Mouse (Mus musculus): ENCODE data around the gene Cabp1. TPM values are rescaled to one million over a fixed set of nuclear protein-coding genes. Genes with fewer than 3 reads are reported as not detected.
A peak's percentile ranks its signal among the peaks of the same experiment; 100 is the strongest.

Gene Cabp1
- total RNA-seq, 2 experiments from 2014 or later = 319 to 335 TPM

DNA sequence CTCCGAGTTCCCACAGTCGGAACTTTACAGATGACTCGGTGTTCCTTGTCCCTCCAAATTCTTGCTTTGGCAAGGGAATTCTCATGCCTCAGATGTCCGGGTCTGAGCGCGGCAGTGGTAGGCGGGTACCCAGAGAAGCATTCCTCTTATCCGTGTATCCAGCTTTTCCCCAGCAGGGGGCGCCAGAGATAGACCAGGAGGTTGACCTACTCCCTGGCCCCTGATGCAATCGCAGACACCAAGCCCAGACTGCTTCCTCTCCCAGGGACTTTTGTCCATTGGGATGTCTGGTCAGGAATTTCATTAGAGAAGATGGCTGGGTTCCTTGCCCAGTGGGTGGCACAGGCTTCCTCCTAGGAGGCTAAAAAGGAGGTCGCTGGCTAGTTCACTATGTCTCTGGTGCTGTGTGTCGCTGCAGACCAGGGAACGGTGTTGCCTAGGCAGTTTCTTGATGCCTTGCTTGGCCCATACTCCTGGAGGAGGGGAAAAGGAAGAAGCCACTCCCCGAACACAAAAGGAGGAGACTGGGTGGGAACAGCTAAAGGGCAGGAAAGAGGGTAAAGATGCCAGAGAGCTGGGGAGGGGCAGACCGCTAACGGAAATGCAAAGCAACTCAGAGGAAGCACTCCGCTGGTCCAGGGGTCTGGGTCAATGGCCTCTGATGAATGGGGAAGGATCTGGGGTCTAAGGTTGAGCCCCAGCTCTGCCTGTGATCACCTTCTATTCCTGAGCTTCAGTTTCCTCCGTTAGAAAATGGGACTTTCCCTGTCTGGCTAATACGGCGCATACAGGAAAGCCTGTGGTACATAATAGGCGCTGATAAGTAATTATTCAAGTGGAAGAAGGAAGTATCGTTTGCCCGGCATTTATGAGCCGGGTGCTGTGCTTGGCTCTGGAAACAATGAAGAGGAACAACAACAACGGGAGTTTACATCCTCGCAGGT lies 6.7 kb downstream of the Cabp1 start:
- H3K4me3 ChIP-seq = peak overlapping the region; percentile 25; the same call in 1 of the 2 replicates
- peak overlapping the region; percentile 68 for H3K27ac ChIP-seq
- DNase-seq (ENCODE audit: extremely low spot score in 1 of 2, low spot score in 2 of 2) = peak; percentile 89 to 91
- intact Hi-C loops (cut with DNase I) = loop anchor here (1.0 to 2.0 kb wide), 3 partner anchors 44 to 63 kb away; no protein-coding TSS in a partner anchor
- TF ChIP-seq CTCF (IDR thresholded peaks at IDR 0.05) = peak; percentile 97

DNA sequence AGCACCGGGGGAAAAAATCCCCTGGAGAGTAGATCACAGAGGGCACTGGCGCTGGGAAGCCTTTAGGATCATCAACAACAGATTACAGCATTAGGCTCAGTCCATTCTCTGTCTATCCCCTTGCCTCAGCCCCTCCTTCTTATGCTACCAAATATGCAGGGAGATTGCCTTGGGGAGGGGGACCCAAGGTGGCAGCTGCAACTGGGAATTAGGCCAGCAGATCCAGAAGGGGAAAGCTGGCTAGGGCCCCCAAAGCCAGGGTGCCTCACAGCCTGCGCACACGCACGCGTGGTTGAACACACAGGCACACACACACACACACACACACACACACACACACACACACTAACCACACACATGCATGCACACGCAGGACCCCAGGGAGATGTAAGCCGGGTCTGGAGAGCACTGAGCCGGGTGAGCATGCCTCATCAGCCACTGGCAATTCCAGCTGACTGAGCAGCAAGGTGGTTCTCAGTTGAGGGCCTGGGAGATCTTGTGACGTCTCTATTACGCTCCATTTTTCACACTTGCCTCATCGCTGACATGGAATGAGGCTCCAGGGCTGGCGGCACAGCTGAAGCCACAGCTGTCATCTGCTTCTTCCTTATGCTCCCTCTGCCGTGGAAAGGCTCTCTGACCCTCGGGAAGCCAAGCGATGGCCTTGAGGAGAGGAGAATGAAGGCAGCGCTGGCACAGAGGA lies 7.7 kb downstream of the Cabp1 start:
- intact Hi-C loops (cut with DNase I) = loop anchor here (1.0 to 2.0 kb wide), 3 partner anchors 45 to 62 kb away; no protein-coding TSS in a partner anchor
- Histone ChIP-seq H3K4me3 (peak overlapping the region; percentile 25; the same call in 1 of the 2 replicates), H3K27ac (peak overlapping the region; percentile 68)
- no peak for TF ChIP-seq CTCF (IDR thresholded peaks at IDR 0.05)
- peak in 1 of 2 experiments; percentile 54 for DNase-seq (ENCODE audit: extremely low spot score in 1 of 2, low spot score in 2 of 2)

DNA sequence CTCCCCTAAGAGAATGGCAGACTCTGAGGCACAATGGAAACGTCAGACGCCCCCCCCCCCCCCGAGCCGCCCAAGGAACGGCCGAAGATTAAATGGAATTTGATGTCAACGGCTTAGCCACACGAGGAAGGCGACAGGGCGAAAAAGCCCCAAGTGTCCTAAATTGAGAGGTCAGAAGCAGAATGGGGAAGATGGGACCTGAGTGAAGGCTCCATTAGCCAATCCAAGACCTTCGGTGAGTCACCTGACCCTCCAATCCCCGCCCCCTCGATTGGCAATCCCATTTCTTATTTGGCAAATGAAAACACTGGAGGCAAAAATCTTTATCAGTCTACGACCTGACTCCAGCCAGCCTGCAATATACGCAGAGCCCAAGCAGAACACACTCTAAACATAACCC lies 9.5 kb downstream of the Cabp1 start:
- intact Hi-C loops (cut with DNase I) = no loop called here
- peak overlapping the region; percentile 9; the same call in 1 of the 2 replicates for H3K27ac ChIP-seq
- DNase-seq (ENCODE audit: extremely low spot score in 1 of 2, low spot score in 2 of 2) = peak in 1 of 2 experiments; percentile 46
- H3K4me3 ChIP-seq = peak overlapping the region; percentile 30
- TF ChIP-seq CTCF (IDR thresholded peaks at IDR 0.05) = no peak

DNA sequence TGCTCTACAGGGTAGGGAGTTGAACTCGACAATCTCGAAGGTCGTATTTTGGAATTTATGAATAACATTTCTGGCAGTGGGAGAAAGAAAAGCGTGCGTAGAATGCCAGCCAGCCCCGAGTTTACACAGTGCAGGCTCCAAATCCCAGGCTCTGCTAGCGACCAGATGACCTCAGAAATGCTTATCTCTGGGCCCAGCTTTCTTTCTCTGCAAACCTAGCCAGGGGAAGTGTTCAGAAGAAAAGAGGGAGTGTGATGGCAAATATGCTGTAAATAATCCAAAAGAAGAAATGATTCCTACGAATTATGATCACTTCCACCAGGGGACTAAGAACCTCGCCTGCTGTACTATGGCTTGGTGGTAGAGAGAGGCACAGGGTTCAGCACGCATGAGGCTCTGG lies 10.7 kb downstream of the Cabp1 start:
- Histone ChIP-seq H3K4me3 (no peak overlapping the region), H3K27ac (peak overlapping the region; percentile 52; the same call in 1 of the 2 replicates)
- intact Hi-C loops (cut with DNase I) = no loop called here
- DNase-seq (ENCODE audit: extremely low spot score in 1 of 2, low spot score in 2 of 2) = no peak
- no peak for TF ChIP-seq CTCF (IDR thresholded peaks at IDR 0.05)

DNA sequence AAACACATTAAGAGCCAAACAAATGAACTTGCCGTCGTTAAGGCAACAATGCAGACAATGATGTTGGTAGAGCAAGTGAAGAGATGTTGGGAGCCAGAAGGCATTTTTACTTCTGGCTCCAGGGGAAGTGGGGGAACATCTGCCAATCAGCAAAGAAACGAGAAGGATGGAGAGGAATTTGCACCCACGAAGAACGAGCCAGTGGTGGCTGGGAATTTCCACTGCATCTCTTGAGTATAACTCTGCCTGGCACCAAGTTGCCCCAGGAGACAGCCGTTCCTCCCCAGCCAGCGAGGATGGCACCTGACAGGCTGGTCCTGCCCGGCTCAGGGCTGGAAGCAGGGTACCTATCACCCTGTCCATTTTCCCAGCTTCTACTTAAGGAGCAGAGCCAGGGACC lies 11.3 kb downstream of the Cabp1 start:
- H3K27ac ChIP-seq = peak overlapping the region; percentile 52
- DNase-seq (ENCODE audit: extremely low spot score in 1 of 2, low spot score in 2 of 2) = no peak
- intact Hi-C loops (cut with DNase I) = no loop called here
- no peak overlapping the region for H3K4me3 ChIP-seq
- TF ChIP-seq CTCF (IDR thresholded peaks at IDR 0.05) = no peak

DNA sequence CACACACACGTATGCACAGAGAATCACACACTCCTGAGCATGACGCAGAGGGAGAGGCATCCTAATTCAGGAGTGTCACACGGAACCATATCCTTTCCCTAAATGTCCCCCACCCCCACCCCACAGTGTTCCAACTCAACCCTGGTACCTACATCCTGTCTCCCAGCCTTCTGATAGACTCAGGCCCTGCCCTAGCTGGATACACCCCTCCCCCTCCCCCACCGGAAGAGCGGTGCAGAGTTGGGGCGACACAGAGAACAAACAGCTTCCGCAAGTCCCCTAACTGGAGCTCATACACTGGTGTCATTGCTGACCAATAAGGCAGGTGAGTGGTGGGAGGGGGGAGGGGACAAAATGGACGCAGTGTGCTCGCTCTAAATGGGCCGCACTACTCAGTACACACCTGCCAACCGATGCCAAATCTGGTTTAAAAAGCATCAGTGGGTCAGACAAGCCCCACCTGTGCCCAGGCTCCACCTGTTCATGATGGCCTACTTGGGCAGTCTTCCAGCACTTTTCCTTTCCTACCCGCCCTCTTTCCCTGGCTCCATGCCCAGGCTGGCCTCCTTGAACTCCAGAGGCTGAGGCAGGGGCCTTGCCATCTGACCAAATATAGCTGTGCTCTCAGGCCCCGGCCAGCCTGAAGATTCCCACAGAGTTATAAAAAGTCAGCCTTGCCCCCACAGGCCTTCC lies 12.8 kb downstream of the Cabp1 start:
- DNase-seq (ENCODE audit: extremely low spot score in 1 of 2, low spot score in 2 of 2) = no peak
- no peak for TF ChIP-seq CTCF (IDR thresholded peaks at IDR 0.05)
- Histone ChIP-seq H3K4me3 (no peak overlapping the region), H3K27ac (no peak overlapping the region)
- intact Hi-C loops (cut with DNase I) = no loop called here

DNA sequence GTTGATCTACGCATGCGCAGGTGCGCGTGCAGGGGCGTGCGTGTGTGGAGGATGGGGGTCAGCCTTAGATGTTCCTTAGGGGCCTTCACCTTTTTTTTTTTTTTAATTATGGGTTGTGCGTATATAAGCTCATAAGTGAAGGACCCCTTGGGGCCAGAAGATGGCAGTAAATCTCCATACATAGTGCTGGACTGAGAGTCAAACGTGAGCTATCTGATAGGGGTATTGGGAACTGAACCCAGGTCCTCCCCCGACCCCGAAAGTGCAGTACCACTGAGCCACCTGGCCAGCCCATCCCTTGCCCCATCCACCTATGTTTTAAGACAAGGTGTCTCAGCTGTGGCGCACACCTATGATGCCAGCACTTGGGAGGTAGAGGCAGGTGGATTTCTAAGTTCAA lies 14.6 kb downstream of the Cabp1 start:
- intact Hi-C loops (cut with DNase I) = no loop called here
- Histone ChIP-seq H3K4me3 (no peak overlapping the region), H3K27ac (no peak overlapping the region)
- no peak for DNase-seq (ENCODE audit: extremely low spot score in 1 of 2, low spot score in 2 of 2)
- TF ChIP-seq CTCF (IDR thresholded peaks at IDR 0.05) = no peak; the same call in 1 of the 2 replicates

DNA sequence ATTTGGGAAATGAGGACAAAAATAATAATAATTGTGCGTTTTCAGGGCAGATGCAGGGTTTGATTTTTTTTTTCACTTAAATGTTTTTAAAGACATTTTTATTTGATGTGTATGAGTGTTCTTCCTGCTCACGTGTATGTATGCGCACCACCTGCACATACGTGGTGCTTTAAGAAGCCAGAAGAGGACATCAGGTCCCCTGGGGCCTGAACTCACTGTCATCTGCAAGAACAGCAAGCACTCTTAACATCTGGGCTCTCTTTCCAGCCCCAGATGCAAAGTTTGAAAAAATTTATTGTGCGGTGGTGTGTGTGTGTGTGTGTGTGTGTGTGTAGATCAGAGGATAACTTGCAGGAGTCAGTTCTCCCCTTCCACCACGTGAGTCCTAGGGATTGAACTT lies 16.3 kb downstream of the Cabp1 start:
- Histone ChIP-seq H3K27ac (no peak overlapping the region), H3K4me3 (no peak overlapping the region)
- intact Hi-C loops (cut with DNase I) = no loop called here
- DNase-seq (ENCODE audit: extremely low spot score in 1 of 2, low spot score in 2 of 2) = no peak
- TF ChIP-seq CTCF (IDR thresholded peaks at IDR 0.05) = no peak

DNA sequence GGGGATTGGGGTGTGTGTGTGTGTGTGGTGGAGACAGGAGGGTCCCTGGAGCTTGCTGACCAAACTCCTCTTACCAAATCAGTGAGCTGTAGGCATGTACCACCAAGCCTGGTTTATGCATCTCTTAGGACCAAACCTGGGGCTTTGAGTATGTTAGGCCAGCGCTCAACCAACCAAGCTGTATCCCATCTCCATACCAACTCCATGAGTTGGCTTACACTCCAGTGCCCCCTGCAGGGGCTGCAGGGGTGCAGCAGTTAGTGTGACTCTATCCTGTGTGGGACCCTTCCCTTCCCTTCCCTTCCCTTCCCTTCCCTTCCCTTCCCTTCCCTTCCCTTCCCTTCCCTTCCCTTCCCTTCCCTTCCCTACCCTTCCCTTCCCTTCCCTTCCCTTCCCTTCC lies 19.6 kb downstream of the Cabp1 start:
- no peak overlapping the region for H3K4me3 ChIP-seq
- TF ChIP-seq CTCF (IDR thresholded peaks at IDR 0.05) = peak; percentile 25
- intact Hi-C loops (cut with DNase I) = no loop called here
- H3K27ac ChIP-seq = no peak overlapping the region
- DNase-seq (ENCODE audit: extremely low spot score in 1 of 2, low spot score in 2 of 2) = no peak

DNA sequence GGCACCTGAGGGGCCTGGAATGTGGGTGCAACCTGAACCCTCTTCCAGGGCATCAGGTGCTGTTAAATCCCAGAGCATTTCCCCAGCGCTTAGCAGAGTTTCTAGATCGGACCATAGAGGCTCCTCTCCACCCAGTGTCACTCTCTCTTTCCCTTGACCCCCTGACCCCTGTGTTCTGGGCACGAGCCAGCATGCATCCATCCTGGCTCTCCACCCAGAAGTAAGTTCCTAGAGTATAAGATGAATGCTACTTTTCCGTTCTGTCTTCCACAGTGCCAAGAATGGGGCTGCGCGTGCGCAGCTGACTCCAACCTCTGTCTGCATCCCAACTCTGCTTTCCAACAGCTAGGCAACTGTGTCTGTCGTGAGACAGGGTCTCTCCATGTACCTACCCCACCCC lies 24.0 kb downstream of the Cabp1 start:
- TF ChIP-seq CTCF (IDR thresholded peaks at IDR 0.05) = no peak
- DNase-seq (ENCODE audit: extremely low spot score in 1 of 2, low spot score in 2 of 2) = no peak
- Histone ChIP-seq H3K4me3 (no peak overlapping the region), H3K27ac (no peak overlapping the region)
- intact Hi-C loops (cut with DNase I) = no loop called here

DNA sequence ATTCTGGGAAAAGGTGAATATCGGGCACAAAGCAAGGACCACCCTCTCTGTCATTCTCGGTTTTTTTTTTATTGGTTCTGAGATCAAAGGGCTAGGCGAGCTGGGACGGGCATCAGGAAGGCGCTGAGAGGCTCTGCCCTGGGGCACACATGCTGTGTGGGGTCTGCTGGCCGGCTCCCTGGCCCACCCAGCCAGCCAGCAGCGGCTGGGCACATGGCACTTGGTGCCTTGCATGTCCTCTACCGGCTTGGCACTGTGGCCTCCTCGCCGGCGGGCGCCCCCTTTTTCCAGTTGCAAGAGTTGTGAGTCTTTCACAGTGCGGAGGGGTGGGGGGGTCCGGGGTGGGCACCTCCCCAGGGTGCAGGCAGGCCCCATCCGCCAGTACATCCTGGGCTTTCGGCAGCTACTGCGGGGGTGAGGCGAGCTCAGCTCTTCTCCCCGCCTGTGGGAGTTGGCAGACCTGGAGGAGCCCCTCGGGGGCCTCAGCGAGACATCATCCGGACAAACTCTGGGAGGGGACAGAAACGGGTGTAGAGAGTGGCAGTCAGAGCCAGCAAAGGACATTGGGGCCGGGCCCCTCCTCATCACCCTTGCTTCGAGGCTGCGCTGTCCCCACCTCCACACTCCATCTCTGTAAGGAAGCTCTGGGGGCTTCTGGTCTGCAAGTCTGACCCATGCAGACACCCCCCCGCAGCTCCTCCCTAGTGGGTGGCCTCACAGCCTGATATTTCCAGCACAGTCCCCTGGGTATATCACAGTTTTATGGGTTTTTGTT lies 25.4 kb downstream of the Cabp1 start:
- intact Hi-C loops (cut with DNase I) = no loop called here
- DNase-seq (ENCODE audit: extremely low spot score in 1 of 2, low spot score in 2 of 2) = no peak
- Histone ChIP-seq H3K4me3 (no peak overlapping the region), H3K27ac (no peak overlapping the region)
- TF ChIP-seq CTCF (IDR thresholded peaks at IDR 0.05) = no peak

All from left cerebral cortex, adult 2 months (tissue).